Mouse (Mus musculus) cortical plate, adult 2 months (tissue): ENCODE measurements around the gene Olfr91.

ENCODE experiments used
- CTCF ChIP-seq: fragments of 200-500 bp; IDR thresholded peaks from 2 replicates; pipeline ENCODE4 v1.5.1; 2011; ENCODE audit warnings: mild to moderate bottlenecking, control low read depth, low read length; ENCODE audit not compliant: insufficient read depth; ENCODE audit errors: extremely low read depth
- POLR2A ChIP-seq: fragments of 200-500 bp; IDR thresholded peaks from 2 replicates; pipeline ENCODE4 v1.6.1; 2011; ENCODE audit warnings: mild to moderate bottlenecking, low read length, control low read depth; ENCODE audit not compliant: insufficient read depth; ENCODE audit errors: extremely low read depth

- TF ChIP-seq POLR2A (no peak), CTCF (no peak)
Measured at GRCm38 (mm10) chr17:37085545-37085944, 12.5 kb downstream of the Olfr91 start.
